Mouse (Mus musculus) megakaryocyte, embryonic 14.5 days (primary cell): ENCODE measurements around the gene Capn8. TPM values are rescaled to one million over a fixed set of nuclear protein-coding genes. Genes with fewer than 3 reads are reported as not detected.

Experiments used
- H3K27me3 ChIP-seq: replicated peaks from 2 replicates; pipeline ENCODE3; 2012; ENCODE audit warnings: inconsistent platforms
- H3K36me3 ChIP-seq: replicated peaks from 2 replicates; pipeline ENCODE3; 2012; ENCODE audit warnings: low read length, inconsistent platforms, mixed read lengths
- H3K4me1 ChIP-seq: 2 replicates; pipeline ENCODE4 v1.6.1; 2012; ENCODE audit warnings: inconsistent platforms
- H3K4me3 ChIP-seq: replicated peaks from 2 replicates; pipeline ENCODE3; 2012; ENCODE audit warnings: moderate library complexity, mild to moderate bottlenecking, inconsistent platforms
- H3K9me3 ChIP-seq: 2 replicates; pipeline ENCODE4 v1.6.1; 2012; ENCODE audit warnings: inconsistent platforms
- FLI1 ChIP-seq: IDR thresholded peaks from 2 replicates; pipeline ENCODE4 v1.6.1; 2012; ENCODE audit warnings: low read length, inconsistent platforms, mixed read lengths
- GATA1 ChIP-seq: IDR thresholded peaks from 3 replicates; pipeline ENCODE4 v1.6.1; 2012; ENCODE audit warnings: mixed read lengths, low read length, inconsistent platforms, borderline replicate concordance
- polyA plus RNA-seq: library from polyadenylated mRNA; stranded (reverse); fragments of >175 nt; gene quantifications from 2 replicates; pipeline ENCODE4 v1.2.3, GENCODE M21; 2012; ENCODE audit warnings: low replicate concordance; ENCODE audit not compliant: insufficient read depth

Gene Capn8
- polyA plus RNA-seq, 1 experiment = not detected

GRCm38 (mm10) chr1:182609701-182610335 is 45.0 kb downstream of the Capn8 start:
- no peaks in the 10 kb centered on the region for H3K4me1 ChIP-seq
- H3K4me3 ChIP-seq = peak overlapping the region; percentile 16
- H3K9me3 ChIP-seq = no peaks in the 10 kb centered on the region
- H3K36me3 ChIP-seq = no peaks in the 10 kb centered on the region
- peaks cover 37% of the 10 kb centered on the region for H3K27me3 ChIP-seq
- TF ChIP-seq GATA1 (no peak), FLI1 (no peak)

GRCm38 (mm10) chr1:182615465-182615864 is 50.7 kb downstream of the Capn8 start:
- no peak for TF ChIP-seq FLI1
- TF ChIP-seq GATA1 = no peak
- Histone ChIP-seq H3K4me3 (no peak overlapping the region), H3K36me3 (no peaks in the 10 kb centered on the region), H3K9me3 (peaks cover 10% of the 10 kb centered on the region), H3K27me3 (peaks cover 19% of the 10 kb centered on the region), H3K4me1 (no peaks in the 10 kb centered on the region)

GRCm38 (mm10) chr1:182618200-182618947 is 53.6 kb downstream of the Capn8 start:
- Histone ChIP-seq H3K9me3 (peaks cover 10% of the 10 kb centered on the region), H3K27me3 (peaks cover 20% of the 10 kb centered on the region), H3K4me1 (no peaks in the 10 kb centered on the region), H3K36me3 (no peaks in the 10 kb centered on the region), H3K4me3 (no peak overlapping the region)
- no peak for TF ChIP-seq GATA1
- TF ChIP-seq FLI1 = no peak

- peaks cover 10% of the 10 kb centered on the region for H3K9me3 ChIP-seq
- no peak overlapping the region for H3K4me3 ChIP-seq
- peaks cover 25% of the 10 kb centered on the region for H3K27me3 ChIP-seq
- H3K4me1 ChIP-seq = no peaks in the 10 kb centered on the region
- no peaks in the 10 kb centered on the region for H3K36me3 ChIP-seq
- TF ChIP-seq FLI1 (no peak), GATA1 (no peak)
Observed at GRCm38 (mm10) chr1:182620470-182620869, 55.7 kb downstream of the Capn8 start.

GRCm38 (mm10) chr1:182621256-182621655 is 56.4 kb downstream of the Capn8 start:
- Histone ChIP-seq H3K4me3 (no peak overlapping the region), H3K9me3 (peaks cover 10% of the 10 kb centered on the region), H3K4me1 (no peaks in the 10 kb centered on the region), H3K36me3 (no peaks in the 10 kb centered on the region), H3K27me3 (peaks cover 25% of the 10 kb centered on the region)
- no peak for TF ChIP-seq GATA1
- TF ChIP-seq FLI1 = no peak

GRCm38 (mm10) chr1:182626197-182626596 is 61.4 kb downstream of the Capn8 start:
- TF ChIP-seq GATA1 (no peak), FLI1 (no peak)
- Histone ChIP-seq H3K4me3 (no peak overlapping the region), H3K27me3 (peaks cover 32% of the 10 kb centered on the region), H3K9me3 (peaks cover 7% of the 10 kb centered on the region; the same call in 1 of the 2 replicates), H3K4me1 (0 out of 2 replicates have a peak, but pooled peaks cover 4% of the 10 kb centered on the region), H3K36me3 (no peaks in the 10 kb centered on the region)

GRCm38 (mm10) chr1:182629228-182629627 is 64.4 kb downstream of the Capn8 start:
- peaks cover 18% of the 10 kb centered on the region for H3K27me3 ChIP-seq
- peaks cover 27% of the 10 kb centered on the region for H3K4me1 ChIP-seq
- no peak for TF ChIP-seq GATA1
- TF ChIP-seq FLI1 = no peak
- peaks cover 7% of the 10 kb centered on the region; the same call in 1 of the 2 replicates for H3K9me3 ChIP-seq
- H3K36me3 ChIP-seq = no peaks in the 10 kb centered on the region
- no peak overlapping the region for H3K4me3 ChIP-seq

GRCm38 (mm10) chr1:182633712-182634294 is 69.0 kb downstream of the Capn8 start:
- TF ChIP-seq FLI1 (no peak), GATA1 (no peak)
- Histone ChIP-seq H3K4me3 (peak overlapping the region; percentile 66), H3K4me1 (peaks cover 32% of the 10 kb centered on the region), H3K36me3 (no peaks in the 10 kb centered on the region), H3K27me3 (peaks cover 11% of the 10 kb centered on the region), H3K9me3 (peaks cover 5% of the 10 kb centered on the region; the same call in 1 of the 2 replicates)

GRCm38 (mm10) chr1:182639016-182639415 is 74.2 kb downstream of the Capn8 start:
- H3K4me3 ChIP-seq = no peak overlapping the region
- H3K27me3 ChIP-seq = peaks cover 12% of the 10 kb centered on the region
- peaks cover 6% of the 10 kb centered on the region for H3K4me1 ChIP-seq
- TF ChIP-seq GATA1 = no peak
- TF ChIP-seq FLI1 = no peak
- H3K9me3 ChIP-seq = peaks cover 23% of the 10 kb centered on the region
- no peaks in the 10 kb centered on the region for H3K36me3 ChIP-seq

GRCm38 (mm10) chr1:182639456-182639855 is 74.6 kb downstream of the Capn8 start:
- 0 out of 2 replicates have a peak, but pooled peaks cover 5% of the 10 kb centered on the region for H3K4me1 ChIP-seq
- peaks cover 27% of the 10 kb centered on the region for H3K9me3 ChIP-seq
- no peak overlapping the region for H3K4me3 ChIP-seq
- H3K36me3 ChIP-seq = no peaks in the 10 kb centered on the region
- TF ChIP-seq FLI1 (no peak), GATA1 (no peak)
- H3K27me3 ChIP-seq = peaks cover 12% of the 10 kb centered on the region
